Mouse (Mus musculus) thymus, adult 2 months (tissue): ENCODE data around the gene Smg9. TPM values are rescaled to one million over a fixed set of nuclear protein-coding genes. Genes with fewer than 3 reads are reported as not detected.

Source experiments
- DNase-seq: peaks from one replicate; pipeline ENCODE4 v3.0.0; 2021
- H3K27ac ChIP-seq: fragments of 200-500 bp; 2 replicates; pipeline ENCODE4 v1.5.1; 2012; ENCODE audit warnings: low read length, control low read depth; ENCODE audit not compliant: control insufficient read depth, insufficient read depth
- H3K27me3 ChIP-seq: fragments of 200-500 bp; 2 replicates; pipeline ENCODE4 v1.6.1; 2012; ENCODE audit warnings: mild to moderate bottlenecking, low read length, moderate library complexity, mixed read lengths; ENCODE audit not compliant: control insufficient read depth, insufficient read depth
- H3K36me3 ChIP-seq: fragments of 200-500 bp; 2 replicates; pipeline ENCODE4 v1.6.1; 2012; ENCODE audit warnings: mild to moderate bottlenecking, low read length, moderate library complexity; ENCODE audit not compliant: control insufficient read depth, insufficient read depth
- H3K4me1 ChIP-seq: fragments of 200-500 bp; replicated peaks from 2 replicates; pipeline ENCODE4 v1.6.1; 2012; ENCODE audit warnings: low read length; ENCODE audit not compliant: control insufficient read depth, insufficient read depth
- H3K4me3 ChIP-seq: fragments of 200-500 bp; 2 replicates; pipeline ENCODE4 v1.5.1; 2012; ENCODE audit warnings: mild to moderate bottlenecking, low read length, control low read depth, moderate library complexity; ENCODE audit not compliant: control insufficient read depth, insufficient read depth
- CTCF ChIP-seq: fragments of 200-500 bp; IDR thresholded peaks from 2 replicates; pipeline ENCODE4 v1.5.1; 2012; ENCODE audit warnings: mild to moderate bottlenecking, control low read depth, low read length, moderate library complexity, borderline replicate concordance; ENCODE audit not compliant: control insufficient read depth, poor library complexity, insufficient read depth; ENCODE audit errors: extremely low read depth
- POLR2A ChIP-seq: fragments of 200-500 bp; IDR thresholded peaks from 2 replicates; pipeline ENCODE4 v1.6.1; 2012; ENCODE audit warnings: mild to moderate bottlenecking, low read length, control low read depth, moderate library complexity; ENCODE audit not compliant: control insufficient read depth, poor library complexity, insufficient read depth; ENCODE audit errors: extremely low read depth
- WGBS: fragments of 180-500 bp; shearing (Covaris S2); methylation state at CpG from one replicate; pipeline ENCODE4 v1.1.7; 2018; 5-methylcytosine and 5-hydroxymethylcytosine counted together
- polyA plus RNA-seq: library from polyadenylated mRNA; depleted of rRNA; stranded (reverse); fragments of >200 nt; gene quantifications from 2 replicates; pipeline ENCODE4 v1.2.3, GENCODE M21; 2012; rRNA removed

Gene Smg9
- polyA plus RNA-seq, result 166 and 168 TPM in 2 replicates

- Histone ChIP-seq H3K27ac (peak within 1 kb of the TSS; percentile 79), H3K4me1 (peaks cover 29% of the 10 kb centered on the region), H3K27me3 (no peaks in the 10 kb centered on the region), H3K36me3 (peaks cover 9% of the 10 kb centered on the region), H3K4me3 (peak within 1 kb of the TSS; percentile 55)
- peak; percentile 96 for DNase-seq
- TF ChIP-seq POLR2A (0 out of 2 replicates have a peak, but pooled peaks have one; percentile 29), CTCF (0 out of 2 replicates have a peak, but pooled peaks have one; percentile 46)
- WGBS, result 2% methylated on average over 66 of the region's 66 CpGs
Measured at GRCm38 (mm10) chr7:24399256-24400081, at the start of gene Smg9. Gene Smg9 (plus strand): TSS chr7:24399619.

- H3K36me3 ChIP-seq, result no peaks in the 10 kb centered on the region
- H3K4me1 ChIP-seq, result no peaks in the 10 kb centered on the region
- H3K27ac ChIP-seq, result no peak overlapping the region
- no peaks in the 10 kb centered on the region for H3K27me3 ChIP-seq
- TF ChIP-seq POLR2A (no peak), CTCF (no peak)
- 72% methylated on average over 6 of the region's 6 CpGs for WGBS
- no peak overlapping the region for H3K4me3 ChIP-seq
- no peak for DNase-seq
Measured at GRCm38 (mm10) chr7:24355646-24356045, 43.8 kb upstream of the Smg9 start.

GRCm38 (mm10) chr7:24356081-24356480, 43.3 kb upstream of the Smg9 start:
- H3K4me3 ChIP-seq, result no peak overlapping the region
- H3K27me3 ChIP-seq, result no peaks in the 10 kb centered on the region
- H3K36me3 ChIP-seq, result no peaks in the 10 kb centered on the region
- no peaks in the 10 kb centered on the region for H3K4me1 ChIP-seq
- 88% methylated on average over 10 of the region's 10 CpGs for WGBS
- no peak overlapping the region for H3K27ac ChIP-seq
- DNase-seq, result no peak
- no peak for TF ChIP-seq POLR2A
- no peak for TF ChIP-seq CTCF

DNA sequence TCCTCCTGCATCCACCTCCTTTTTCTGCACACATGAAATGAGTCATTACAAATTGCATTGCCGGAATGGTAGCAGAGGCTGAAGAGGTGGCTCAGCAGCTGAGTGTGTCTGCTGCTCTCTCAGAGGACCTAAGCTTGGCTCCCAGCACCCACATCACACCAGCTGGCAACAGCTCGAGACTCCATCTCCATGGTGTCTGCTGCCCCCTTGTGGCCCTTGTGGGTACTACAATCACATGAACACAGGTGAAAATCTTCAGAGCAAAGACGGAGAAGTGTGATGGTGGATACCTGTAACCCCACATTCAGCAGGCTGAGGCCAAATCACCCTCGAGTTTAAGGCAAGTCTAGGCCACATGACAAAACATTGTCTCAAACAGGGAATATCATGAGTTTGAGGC, 41.5 kb upstream of the Smg9 start:
- 50% methylated on average over 4 of the region's 4 CpGs for WGBS
- Histone ChIP-seq H3K36me3 (no peaks in the 10 kb centered on the region), H3K27me3 (no peaks in the 10 kb centered on the region), H3K27ac (no peak overlapping the region), H3K4me1 (no peaks in the 10 kb centered on the region; the same call in 1 of the 2 replicates), H3K4me3 (no peak overlapping the region)
- DNase-seq, result peak; percentile 46
- TF ChIP-seq POLR2A (no peak), CTCF (peak; percentile 63; the same call in 1 of the 2 replicates)

DNA sequence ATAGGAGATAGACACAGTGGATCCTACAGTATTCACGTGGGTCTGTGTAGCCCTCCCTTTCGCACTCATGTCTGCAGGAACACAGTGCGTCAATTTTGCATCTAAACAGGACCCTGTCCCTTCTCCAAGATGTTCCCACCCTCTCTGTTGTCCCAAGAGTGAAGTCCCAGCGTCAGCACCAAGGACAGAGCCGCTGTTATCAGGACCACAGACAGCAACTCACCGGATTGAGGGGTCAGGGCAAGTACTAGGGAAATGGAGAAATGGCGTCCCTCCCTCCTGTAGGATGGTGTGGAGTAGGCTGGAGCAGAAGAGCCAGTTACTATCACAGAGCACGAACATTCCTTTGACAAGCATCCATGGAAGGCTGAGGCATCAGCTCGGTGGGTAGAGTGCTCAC, 40.1 kb upstream of the Smg9 start:
- H3K27ac ChIP-seq, result no peak overlapping the region
- no peak overlapping the region for H3K4me3 ChIP-seq
- H3K4me1 ChIP-seq, result no peaks in the 10 kb centered on the region; the same call in 1 of the 2 replicates
- no peak for TF ChIP-seq POLR2A
- no peak for TF ChIP-seq CTCF
- 32% methylated on average over 9 of the region's 9 CpGs for WGBS
- peak; percentile 18 for DNase-seq
- H3K36me3 ChIP-seq, result no peaks in the 10 kb centered on the region
- no peaks in the 10 kb centered on the region for H3K27me3 ChIP-seq

DNA sequence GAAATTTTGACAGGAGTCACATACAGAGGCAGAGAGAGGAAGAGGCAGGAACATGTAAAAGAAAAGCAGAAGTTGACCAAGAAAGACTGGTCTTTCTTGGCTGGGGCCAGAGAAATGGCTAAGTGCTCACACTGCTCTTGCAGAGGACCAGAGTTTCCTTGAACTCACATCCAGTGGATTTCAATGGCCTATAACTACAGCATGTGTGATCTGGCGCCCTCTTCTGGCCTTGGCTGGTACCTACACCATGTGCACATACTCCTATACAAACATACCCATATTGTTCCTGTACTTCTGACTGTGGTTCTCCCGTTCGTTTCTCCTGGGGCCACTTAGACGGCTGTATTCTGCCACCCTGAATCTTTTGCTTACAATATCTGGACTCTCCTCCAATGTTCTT, 38.4 kb upstream of the Smg9 start:
- DNase-seq, result no peak
- TF ChIP-seq CTCF (no peak), POLR2A (no peak)
- H3K36me3 ChIP-seq, result no peaks in the 10 kb centered on the region
- H3K27me3 ChIP-seq, result no peaks in the 10 kb centered on the region
- whole genome bisulfite sequencing, result 69% methylated on average over 4 of the region's 4 CpGs
- H3K4me3 ChIP-seq, result no peak overlapping the region
- H3K4me1 ChIP-seq, result peaks cover 10% of the 10 kb centered on the region
- no peak overlapping the region for H3K27ac ChIP-seq

- peaks cover 23% of the 10 kb centered on the region for H3K4me1 ChIP-seq
- no peak overlapping the region for H3K27ac ChIP-seq
- WGBS, result 21% methylated on average over 7 of the region's 7 CpGs
- no peak for TF ChIP-seq CTCF
- no peak for TF ChIP-seq POLR2A
- no peaks in the 10 kb centered on the region for H3K36me3 ChIP-seq
- no peak overlapping the region for H3K4me3 ChIP-seq
- no peaks in the 10 kb centered on the region for H3K27me3 ChIP-seq
- DNase-seq, result peak; percentile 68
Measured at GRCm38 (mm10) chr7:24363228-24363627, 36.2 kb upstream of the Smg9 start.
